Comparison of ENCODE assay signal across 10 mouse cellular contexts in genomic region chr7:79089111-79089510, GRCm38 (mm10). TPM values are rescaled to one million over a fixed set of nuclear protein-coding genes. Genes with fewer than 3 reads are reported as not detected.
DNase-seq lines count a peak whose midpoint lies in the region; ATAC-seq and TF ChIP-seq lines count a peak whose summit lies in the region.
"Had no signal": no experiment of that assay in that cellular context is flagged by ENCODE, and none has a peak within 500 bp of the region (broad histone marks: within the 10 kb centered on the region; RNA-seq: fewer than 3 reads in every experiment).

No protein-coding gene starts in this region.

- no peak overlapping the region for H3K4me3 ChIP-seq in layer of hippocampus, adult 2 months
- peak overlapping the region; percentile 71 for H3K4me3 ChIP-seq in E14TG2a.4 (replicated peaks; ENCODE audit: low read length)
- no peak overlapping the region for H3K4me3 ChIP-seq in lung, embryonic 14.5 days (ENCODE audit: low read depth, low read length)
- no peak overlapping the region for H3K4me3 ChIP-seq in hindbrain, embryonic 10.5 days
- H3K4me3 ChIP-seq: lung, embryonic 15.5 days had no signal

- no peak for ATAC-seq in lung, embryonic 14.5 days (ENCODE audit: insufficient read depth)

- peaks cover 12% of the 10 kb centered on the region; the same call in 1 of the 2 replicates for H3K4me1 ChIP-seq in E14TG2a.4 (replicated peaks; ENCODE audit: low read depth, low read length)
- H3K4me1 ChIP-seq in lung, embryonic 14.5 days (ENCODE audit: insufficient read depth), result no peaks in the 10 kb centered on the region
- no peaks in the 10 kb centered on the region for H3K4me1 ChIP-seq in hindbrain, embryonic 10.5 days (replicated peaks)
- H3K4me1 ChIP-seq: lung, embryonic 15.5 days had no signal

- no peaks in the 10 kb centered on the region for H3K27me3 ChIP-seq in E14TG2a.4 (ENCODE audit: insufficient read depth, low read length)
- no peaks in the 10 kb centered on the region for H3K27me3 ChIP-seq in lung, embryonic 14.5 days (ENCODE audit: insufficient read depth, low read length)
- H3K27me3 ChIP-seq in hindbrain, embryonic 10.5 days (ENCODE audit: insufficient read depth, poor library complexity, severe bottlenecking), result peaks cover 7% of the 10 kb centered on the region; the same call in 1 of the 2 replicates
- H3K27me3 ChIP-seq: lung, embryonic 15.5 days had no signal

- 73% methylated on average over 4 of the region's 4 CpGs for WGBS in lung, embryonic 14.5 days
- WGBS in hindbrain, embryonic 10.5 days, result 70% methylated on average over 4 of the region's 4 CpGs

- H3K27ac ChIP-seq in layer of hippocampus, adult 2 months, result no peak overlapping the region
- H3K27ac ChIP-seq in lung, embryonic 14.5 days (ENCODE audit: low read depth), result no peak overlapping the region
- no peak overlapping the region for H3K27ac ChIP-seq in hindbrain, embryonic 10.5 days
- H3K27ac ChIP-seq: lung, embryonic 15.5 days had no signal

- peaks cover 24% of the 10 kb centered on the region for H3K9me3 ChIP-seq in E14TG2a.4 (ENCODE audit: low read length)
- no peaks in the 10 kb centered on the region for H3K9me3 ChIP-seq in lung, embryonic 14.5 days (ENCODE audit: low read depth, low read length)
- H3K9me3 ChIP-seq in hindbrain, embryonic 10.5 days, result no peaks in the 10 kb centered on the region
- H3K9me3 ChIP-seq: lung, embryonic 15.5 days had no signal

- no peak overlapping the region for H3K9ac ChIP-seq in lung, embryonic 14.5 days
- H3K9ac ChIP-seq: lung, embryonic 15.5 days had no signal

- DNase-seq in layer of hippocampus, adult 2 months (ENCODE audit: low spot score in 2 of 2), result peak in 1 of 2 experiments; percentile 40
- no peak for DNase-seq in layer of hippocampus, adult 9-11 months
- DNase-seq in NIH3T3 (ENCODE audit: low read depth), result peak; percentile 9
- DNase-seq in lung, embryonic 14.5 days, result peak; percentile 12
- DNase-seq in hindbrain, embryonic 10.5 days (ENCODE audit: low spot score), result no peak
- no peak for DNase-seq in frontal cortex, postnatal 36 days (ENCODE audit: low spot score in 2 of 2)
- DNase-seq: right cerebral cortex, adult 18-20 months had no signal

- TF ChIP-seq CTCF in layer of hippocampus, adult 2 months (conservative IDR thresholded peaks at IDR 0.05), result peak; percentile 76
- peak; percentile 67 for TF ChIP-seq CTCF in E14TG2a.4 (conservative IDR thresholded peaks at IDR 0.05; ENCODE audit: low read length)
- peak; percentile 52 for TF ChIP-seq CTCF in lung, embryonic 14.5 days (IDR thresholded peaks at IDR 0.05; ENCODE audit: low read depth)

- H3K4me2 ChIP-seq in lung, embryonic 14.5 days, result no peak overlapping the region
- H3K4me2 ChIP-seq: lung, embryonic 15.5 days had no signal

- H3K36me3 ChIP-seq in E14TG2a.4 (ENCODE audit: insufficient read depth, low read length), result no peaks in the 10 kb centered on the region
- no peaks in the 10 kb centered on the region for H3K36me3 ChIP-seq in lung, embryonic 14.5 days (ENCODE audit: insufficient read depth)
- H3K36me3 ChIP-seq in hindbrain, embryonic 10.5 days, result no peaks in the 10 kb centered on the region
- H3K36me3 ChIP-seq: lung, embryonic 15.5 days had no signal

RNA-seq across cellular contexts. Expression of gene Acan, which starts 35.8 kb away (rescaled TPM):
- 1 to 10 TPM; 3.9 to 4.6 TPM for total RNA-seq in layer of hippocampus, adult 2 months (2021)
- polyA plus RNA-seq in lung, embryonic 14.5 days (2014; fragmentation: Nextera tagmentation; extraction: Ambion mirVana), result 0.05 and 0.19 TPM in 2 replicates
- 0.10 and 0.12 TPM in 2 replicates for polyA plus RNA-seq in hindbrain, embryonic 10.5 days (2016; fragmentation: Nextera tagmentation; extraction: Ambion mirVana)
- total RNA-seq: hematopoietic stem cell, adult 5-6 weeks had no signal

RNA-seq across cellular contexts. Expression of gene Hapln3, which starts 41.7 kb away (rescaled TPM):
- total RNA-seq in layer of hippocampus, adult 2 months (2021), result 1 to 10 TPM; 2.5 to 3.4 TPM
- 2.9 and 3.7 TPM in 2 replicates for polyA plus RNA-seq in lung, embryonic 14.5 days (2014; fragmentation: Nextera tagmentation; extraction: Ambion mirVana)
- polyA plus RNA-seq in hindbrain, embryonic 10.5 days (2016; fragmentation: Nextera tagmentation; extraction: Ambion mirVana), result 2.3 and 2.9 TPM in 2 replicates
- total RNA-seq: hematopoietic stem cell, adult 5-6 weeks had no signal

RNA-seq across cellular contexts. Expression of gene Mfge8, which starts 59.7 kb away (rescaled TPM):
- total RNA-seq in layer of hippocampus, adult 2 months (2021), result 100 to 1,000 TPM; 170 TPM
- 318 and 324 TPM in 2 replicates for polyA plus RNA-seq in lung, embryonic 14.5 days (2014; fragmentation: Nextera tagmentation; extraction: Ambion mirVana)
- 98.3 and 105 TPM in 2 replicates for polyA plus RNA-seq in hindbrain, embryonic 10.5 days (2016; fragmentation: Nextera tagmentation; extraction: Ambion mirVana)

Comparison
In these comparisons a context has a peak if more than half of its experiments do, and no peak if none do; other contexts are left out.
1. DNase-seq: peak in NIH3T3 (single experiment) and lung, embryonic 14.5 days (single experiment); none in layer of hippocampus, adult 9-11 months (single experiment), hindbrain, embryonic 10.5 days (single experiment) and frontal cortex, postnatal 36 days (0 of 2).
2. Peak in every context shown above with its lines, with median percentiles within 50 percentile points of each other: CTCF ChIP-seq.